Mouse (Mus musculus) megakaryocyte, embryonic 14.5 days (primary cell): ENCODE data around the gene Ipo11.

Source experiments
- FLI1 ChIP-seq: IDR thresholded peaks from 2 replicates; pipeline ENCODE4 v1.6.1; 2012; ENCODE audit warnings: low read length, inconsistent platforms, mixed read lengths
- GATA1 ChIP-seq: IDR thresholded peaks from 3 replicates; pipeline ENCODE4 v1.6.1; 2012; ENCODE audit warnings: mixed read lengths, low read length, inconsistent platforms, borderline replicate concordance

DNA sequence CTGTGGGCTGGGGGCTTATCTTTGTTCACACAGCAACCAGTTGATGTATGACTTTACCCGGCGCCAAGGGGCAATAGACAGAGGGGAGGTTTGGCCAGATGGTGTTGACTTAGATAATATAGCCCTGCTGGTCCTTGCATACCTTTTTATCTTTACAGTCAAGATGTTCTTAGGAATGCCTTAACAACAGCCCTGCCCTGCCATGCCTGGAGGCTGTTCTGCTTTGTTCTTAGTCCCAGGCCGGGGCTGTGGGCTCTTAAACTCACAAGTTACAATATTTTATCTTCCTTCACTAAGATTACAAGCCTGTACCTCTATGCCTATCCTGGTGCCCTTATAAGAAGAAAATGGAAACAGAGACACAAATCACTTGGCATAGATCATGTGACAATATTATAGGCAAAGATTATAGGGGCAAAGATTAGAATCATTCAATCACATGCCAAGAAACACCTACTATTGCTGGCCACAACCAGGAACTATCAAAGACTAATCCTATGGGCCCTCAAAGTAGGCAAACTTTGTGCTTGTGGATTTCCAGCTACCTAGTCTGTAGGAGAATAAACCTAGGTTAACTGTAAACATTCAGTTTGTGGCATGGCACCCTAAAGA lies 23.5 kb downstream of the Ipo11 start:
- TF ChIP-seq FLI1 (no peak), GATA1 (no peak)
